Mouse (Mus musculus) Patski (cell line): Measurements from ENCODE around the gene Bpifa1. TPM values are rescaled to one million over a fixed set of nuclear protein-coding genes. Genes with fewer than 3 reads are reported as not detected.

ENCODE experiments used
- ATAC-seq: fragments of 100-300 bp; one replicate; pipeline ENCODE4 v1.8.0; 2021
- CTCF ChIA-PET: fragments of 350-600 bp; sonication (Branson Sonifier 250); formaldehyde crosslinking; loops from one replicate; lab custom pipeline; 2022; ENCODE audit warnings: inconsistent platforms; lab: Charles Lee
- POLR2A ChIA-PET: fragments of 350-600 bp; sonication (Branson Sonifier 250); formaldehyde crosslinking; loops from one replicate; lab custom pipeline; 2022; ENCODE audit warnings: antibody characterized with exemption, inconsistent platforms; lab: Charles Lee
- DNase-seq: peaks from one replicate; pipeline ENCODE4 v3.0.0-alpha.2; 2011; ENCODE audit warnings: low read depth, low spot score
- H3K27me3 ChIP-seq: fragments of 371-371 bp; one replicate; pipeline ENCODE4 v1.5.1; 2021
- CTCF ChIP-seq: fragments of 100-300 bp; IDR thresholded peaks from one replicate; pipeline ENCODE4 v1.5.1; 2021
- in situ Hi-C: fragments of 300-500 bp; cut with MboI; formaldehyde crosslinking; loops from 3 replicates; pipeline ENCODE4 v1.11.1; 2018; ENCODE audit warnings: low pct_unique_long_range_greater_than_20kb, mixed read lengths
- polyA plus RNA-seq: library from polyadenylated mRNA; unstranded; gene quantifications from one replicate; pipeline ENCODE4 v1.2.3, GENCODE M21; 2021

The Bpifa1 gene
- polyA plus RNA-seq, 1 experiment from 2014 or later = not detected

DNA sequence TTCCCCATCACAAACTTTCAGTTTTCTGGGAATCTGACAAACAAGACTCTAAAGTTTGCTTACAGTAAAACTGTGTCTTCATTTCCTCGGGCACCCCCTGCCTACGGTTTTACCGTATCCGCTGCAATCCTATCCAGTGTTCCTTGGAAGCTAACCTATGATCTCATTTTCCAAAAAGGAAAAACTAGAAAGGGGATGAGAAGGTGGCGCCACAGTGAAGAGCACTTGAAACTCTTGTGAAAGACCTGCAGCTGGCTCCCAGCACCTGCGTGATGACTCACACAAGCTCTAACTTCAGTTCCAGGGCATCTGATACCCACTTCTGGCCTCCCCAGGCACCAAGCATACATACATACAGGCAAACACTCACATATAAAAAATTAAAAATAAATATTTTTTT lies 42.6 kb downstream of the Bpifa1 start:
- no peak for TF ChIP-seq CTCF
- ChIA-PET POLR2A (no interaction called here), CTCF (interaction anchor here (1.8 to 2.2 kb wide), 2 partner anchors 22 to 115 kb away, joined by 4 read pairs; no protein-coding TSS in a partner anchor)
- H3K27me3 ChIP-seq = peaks cover 2% of the 10 kb centered on the region
- no peak for DNase-seq
- in situ Hi-C loops = no loop called here
- no peak for ATAC-seq

- in situ Hi-C loops = no loop called here
- DNase-seq (no peak), ATAC-seq (no peak)
- H3K27me3 ChIP-seq = peaks cover 2% of the 10 kb centered on the region
- no peak for TF ChIP-seq CTCF
- ChIA-PET CTCF (interaction anchor here (1.0 to 2.2 kb wide), 3 partner anchors 10 to 115 kb away, joined by 4 read pairs; no protein-coding TSS in a partner anchor), POLR2A (no interaction called here)
Measured at GRCm38 (mm10) chr2:154185748-154186147, 43.1 kb downstream of the Bpifa1 start.

DNA sequence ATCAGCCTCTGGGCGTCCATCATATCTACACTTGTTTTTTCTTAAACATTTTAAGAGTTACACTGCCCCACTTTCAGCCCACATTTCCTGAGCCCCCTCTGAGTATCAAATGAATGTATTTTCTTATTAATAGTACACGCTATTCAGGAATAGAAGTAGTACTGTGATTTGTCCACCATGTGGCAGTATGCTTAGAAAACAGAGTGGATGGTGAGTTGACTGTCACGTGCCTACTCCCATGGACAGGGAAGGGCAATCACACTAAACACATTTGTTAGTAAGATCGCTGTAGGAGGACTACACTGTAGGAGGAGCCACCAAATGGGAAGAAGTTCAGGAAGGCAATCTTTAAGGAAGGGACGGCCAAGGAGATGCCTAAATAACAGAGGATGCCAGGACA lies 44.8 kb downstream of the Bpifa1 start:
- POLR2A ChIA-PET = no interaction called here

GRCm38 (mm10) chr2:154189877-154190434 lies 47.3 kb downstream of the Bpifa1 start:
- DNase-seq = no peak
- POLR2A ChIA-PET = no interaction called here
- in situ Hi-C loops = no loop called here
- peaks cover 5% of the 10 kb centered on the region for H3K27me3 ChIP-seq
- CTCF ChIA-PET = no interaction called here
- no peak for TF ChIP-seq CTCF
- no peak for ATAC-seq

More for the DNA sequence above, 44.8 kb downstream of the Bpifa1 start:
- CTCF ChIA-PET = no interaction called here
- no peak for DNase-seq
- peaks cover 2% of the 10 kb centered on the region for H3K27me3 ChIP-seq
- TF ChIP-seq CTCF = no peak
- in situ Hi-C loops = no loop called here
- ATAC-seq = no peak

GRCm38 (mm10) chr2:154190546-154191258 lies 48.0 kb downstream of the Bpifa1 start, which contains the start of gene Bpifb1:
TSS of gene Bpifb1 (plus strand) at chr2:154190818.
- ChIA-PET CTCF (no interaction called here), POLR2A (no interaction called here)
- in situ Hi-C loops = no loop called here
- no peak for ATAC-seq
- DNase-seq = no peak
- H3K27me3 ChIP-seq = peaks cover 9% of the 10 kb centered on the region
- no peak for TF ChIP-seq CTCF

DNA sequence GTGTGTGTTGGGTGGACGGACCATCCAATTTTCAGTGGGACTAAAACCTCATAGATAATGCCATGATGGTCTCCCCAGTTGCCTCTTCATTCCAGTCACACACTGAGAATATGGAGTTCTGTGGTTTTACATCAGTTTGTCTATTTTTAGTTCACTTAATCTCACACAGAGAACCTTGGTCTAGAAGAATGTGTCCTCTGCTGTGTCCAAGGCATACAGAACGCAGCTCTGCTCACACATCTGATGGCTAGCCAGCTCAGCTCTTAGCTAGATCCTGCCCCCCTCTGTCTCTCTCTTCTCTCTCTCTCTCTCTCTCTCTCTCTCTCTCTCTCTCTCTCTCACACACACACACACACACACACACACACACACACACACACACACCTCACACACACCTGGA lies 49.5 kb downstream of the Bpifa1 start:
- ChIA-PET CTCF (no interaction called here), POLR2A (no interaction called here)
- no peak for ATAC-seq
- no peak for DNase-seq
- no peak for TF ChIP-seq CTCF
- in situ Hi-C loops = no loop called here
- H3K27me3 ChIP-seq = peaks cover 12% of the 10 kb centered on the region

GRCm38 (mm10) chr2:154193071-154193470 lies 50.4 kb downstream of the Bpifa1 start:
- in situ Hi-C loops = no loop called here
- H3K27me3 ChIP-seq = peaks cover 16% of the 10 kb centered on the region
- ATAC-seq (no peak), DNase-seq (no peak)
- CTCF ChIA-PET = no interaction called here
- POLR2A ChIA-PET = no interaction called here
- no peak for TF ChIP-seq CTCF

DNA sequence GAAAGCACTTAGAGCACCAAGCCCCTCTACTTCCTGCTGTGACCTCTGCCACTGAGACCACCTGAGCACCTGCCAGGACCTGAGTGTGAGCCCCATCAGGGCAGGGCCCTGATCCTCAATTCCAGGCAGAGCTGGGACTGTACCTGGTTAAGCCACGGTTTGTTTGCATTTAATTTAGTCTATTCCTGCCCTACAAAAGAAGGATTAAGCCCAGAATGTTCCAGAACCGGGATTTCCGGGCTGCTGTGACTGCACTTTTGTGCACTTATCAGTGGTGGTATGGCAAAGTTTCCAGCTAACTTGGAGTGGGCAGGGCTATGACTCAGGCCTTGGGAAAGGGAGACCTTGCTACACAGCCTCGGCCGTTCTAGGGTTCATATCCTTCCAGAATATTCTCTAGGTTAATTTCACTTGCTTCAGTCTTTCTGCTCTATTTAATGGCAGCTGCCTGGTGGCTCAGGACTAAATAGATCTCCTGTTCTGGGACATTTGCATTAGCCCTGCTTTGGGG lies 51.4 kb downstream of the Bpifa1 start:
- CTCF ChIA-PET = no interaction called here
- DNase-seq (no peak), ATAC-seq (no peak)
- in situ Hi-C loops = no loop called here
- TF ChIP-seq CTCF = no peak
- POLR2A ChIA-PET = no interaction called here
- peaks cover 21% of the 10 kb centered on the region for H3K27me3 ChIP-seq

GRCm38 (mm10) chr2:154197036-154197435 lies 54.4 kb downstream of the Bpifa1 start:
- H3K27me3 ChIP-seq = peaks cover 26% of the 10 kb centered on the region
- ChIA-PET POLR2A (no interaction called here), CTCF (no interaction called here)
- no peak for DNase-seq
- in situ Hi-C loops = no loop called here
- TF ChIP-seq CTCF = no peak
- no peak for ATAC-seq

Other genes with a start within 250 kb of the Bpifa1 start
- gene Bpifb6, start 242.5 kb upstream of the Bpifa1 start, polyA plus RNA-seq = not detected
- not detected for gene Bpifb3, start 224.7 kb upstream of the Bpifa1 start, polyA plus RNA-seq
- gene Bpifb4, start 204.7 kb upstream of the Bpifa1 start, polyA plus RNA-seq = not detected
- not detected for gene Bpifa6, start 167.9 kb upstream of the Bpifa1 start, polyA plus RNA-seq
- not detected for gene Bpifa2, start 134.6 kb upstream of the Bpifa1 start, polyA plus RNA-seq
- not detected for gene Bpifa3, start 12.5 kb upstream of the Bpifa1 start, polyA plus RNA-seq
- not detected for gene Bpifa5, start 19.7 kb downstream of the Bpifa1 start, polyA plus RNA-seq
- 0.04 TPM for gene Bpifb1, start 47.9 kb downstream of the Bpifa1 start, polyA plus RNA-seq
- gene Bpifb5, start 80.9 kb downstream of the Bpifa1 start, polyA plus RNA-seq = 0.19 TPM
- not detected for gene Bpifb9a, start 115.0 kb downstream of the Bpifa1 start, polyA plus RNA-seq
- gene Bpifb9b, start 164.3 kb downstream of the Bpifa1 start, polyA plus RNA-seq = not detected
- gene Cdk5rap1, start 230.1 kb downstream of the Bpifa1 start, polyA plus RNA-seq = 18.1 TPM